Mouse (Mus musculus): ENCODE measurements at regions not wholly inside any gene's neighbourhood (a gene's known extent, or its start where the extent isn't known, plus 50 kb on each side); places are given as distances from the start of the nearest gene placed in this dataset.
A peak's percentile ranks its signal among the peaks of the same experiment; 100 is the strongest.

DNA sequence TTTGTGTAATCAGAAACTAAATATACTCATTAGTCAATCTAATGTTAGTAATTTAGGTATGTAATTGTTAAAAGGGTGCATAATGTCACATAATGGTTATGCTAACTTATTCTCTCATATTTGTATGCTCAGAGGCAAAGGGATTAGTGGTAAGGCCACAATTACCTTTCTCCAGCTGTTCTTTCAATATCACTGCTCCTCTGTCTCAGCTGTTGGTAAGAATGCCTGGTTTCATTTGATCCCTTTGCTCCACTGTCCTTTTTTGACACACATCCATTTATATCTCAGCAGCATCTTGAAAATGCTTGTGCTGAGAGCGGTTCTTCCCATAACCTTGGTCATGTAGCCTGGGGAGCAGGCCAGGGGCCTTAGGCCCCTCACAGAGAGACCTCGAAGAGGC is 294.9 kb upstream of the Tbx18 start:
- WGBS, result 57% methylated on average over 2 of the region's 2 CpGs
- Histone ChIP-seq H3K9me3 (no peaks in the 10 kb centered on the region), H3K27me3 (replicated peaks) (no peaks in the 10 kb centered on the region), H3K9ac (no peak overlapping the region), H3K4me3 (no peak overlapping the region), H3K27ac (replicated peaks) (no peak overlapping the region), H3K4me2 (no peak overlapping the region), H3K36me3 (no peaks in the 10 kb centered on the region), H3K4me1 (no peaks in the 10 kb centered on the region)
- ATAC-seq (ENCODE audit: extremely low read depth, insufficient number of reproducible peaks, low FRiP score, low TSS enrichment), result no peak

DNA sequence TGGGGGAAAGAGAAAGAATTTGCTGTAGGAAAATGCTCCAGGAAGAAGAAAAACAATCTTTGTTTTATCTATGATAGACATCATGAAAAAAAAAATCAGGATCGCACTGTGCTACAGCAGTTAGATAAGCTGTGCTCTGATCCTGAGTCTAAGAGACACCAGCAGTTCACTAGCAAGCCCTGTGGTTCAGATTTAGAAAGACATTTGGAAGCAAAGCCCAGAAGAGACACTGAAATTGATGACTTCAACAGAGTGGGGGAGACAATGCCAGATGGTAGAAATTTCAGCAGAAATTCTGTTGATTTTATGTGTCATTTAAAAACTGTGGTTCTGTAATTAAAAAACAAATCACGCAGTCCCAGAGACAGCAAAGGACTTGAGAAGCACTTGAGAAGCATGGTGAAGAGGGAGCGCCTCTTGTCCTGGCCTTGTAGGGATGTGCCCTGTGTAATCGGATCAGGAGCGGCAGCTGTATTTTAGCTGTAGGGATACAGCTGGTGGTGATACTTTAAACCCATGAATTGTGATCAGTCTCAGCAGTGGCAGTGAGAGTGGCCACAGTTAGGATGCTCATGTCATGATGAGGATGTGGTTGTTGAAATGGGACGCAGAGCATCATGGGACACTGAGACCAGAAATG is 296.4 kb upstream of the Nt5e start:
- ATAC-seq (ENCODE audit: extremely low read depth, insufficient number of reproducible peaks, low FRiP score, low TSS enrichment), result no peak
- H3K4me1 ChIP-seq, result no peaks in the 10 kb centered on the region
- H3K4me3 ChIP-seq, result no peak overlapping the region
- no peak overlapping the region for H3K27ac ChIP-seq (replicated peaks)
- H3K27me3 ChIP-seq (replicated peaks), result no peaks in the 10 kb centered on the region
- no peaks in the 10 kb centered on the region for H3K9me3 ChIP-seq
- no peak overlapping the region for H3K9ac ChIP-seq
- WGBS, result 72% methylated on average over 6 of the region's 6 CpGs
- H3K36me3 ChIP-seq, result no peaks in the 10 kb centered on the region
- no peak overlapping the region for H3K4me2 ChIP-seq

DNA sequence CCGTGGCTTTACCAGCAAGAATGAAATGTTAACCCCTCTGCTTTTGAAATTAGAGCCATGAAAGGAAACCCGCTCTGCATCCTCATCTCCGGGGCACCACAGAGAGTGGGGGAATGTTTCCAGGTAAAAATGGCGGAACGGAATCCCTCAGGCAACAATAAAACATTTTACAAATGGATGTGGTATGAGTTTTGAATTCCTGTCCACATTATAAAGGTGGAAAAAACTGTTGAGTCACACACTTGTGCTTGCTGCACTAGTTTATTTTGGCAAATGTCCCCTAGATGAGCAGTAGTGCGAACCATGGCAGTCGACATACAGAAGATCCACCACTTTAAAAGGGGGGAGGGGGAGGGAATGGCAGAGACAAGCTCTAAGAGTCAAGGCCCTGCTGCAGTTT is 289.4 kb upstream of the Nt5e start:
- 80% methylated on average over 7 of the region's 7 CpGs for WGBS

DNA sequence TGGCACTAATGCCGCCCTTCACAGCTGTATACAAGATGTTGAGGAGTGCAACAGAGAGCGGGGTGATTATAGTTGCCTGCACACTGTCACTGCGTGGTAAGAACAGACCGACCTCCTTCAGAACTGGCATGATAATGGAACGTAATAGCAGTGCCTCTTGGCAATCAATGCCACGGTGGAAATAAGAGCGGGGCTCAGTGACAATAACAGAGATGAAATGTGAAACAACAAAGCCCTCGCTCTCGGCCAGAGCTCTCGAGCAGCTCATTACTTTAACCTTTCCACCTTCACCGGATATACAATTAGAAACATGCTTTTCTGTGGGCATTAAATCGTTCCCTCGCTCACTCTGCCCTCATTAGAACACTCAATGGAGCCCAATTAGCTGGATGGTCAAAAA is 277.7 kb upstream of the Nt5e start:
- ATAC-seq (ENCODE audit: extremely low read depth, insufficient number of reproducible peaks, low FRiP score, low TSS enrichment), result no peak
- no peak overlapping the region for H3K9ac ChIP-seq

More for the DNA sequence above, 289.4 kb upstream of the Nt5e start:
- H3K9me3 ChIP-seq, result no peaks in the 10 kb centered on the region
- no peak overlapping the region for H3K9ac ChIP-seq
- H3K27ac ChIP-seq (replicated peaks), result no peak overlapping the region
- no peak for ATAC-seq (ENCODE audit: extremely low read depth, insufficient number of reproducible peaks, low FRiP score, low TSS enrichment)
- no peak overlapping the region for H3K4me2 ChIP-seq
- no peak overlapping the region for H3K4me3 ChIP-seq
- H3K36me3 ChIP-seq, result no peaks in the 10 kb centered on the region
- H3K4me1 ChIP-seq, result no peaks in the 10 kb centered on the region
- H3K27me3 ChIP-seq (replicated peaks), result no peaks in the 10 kb centered on the region

DNA sequence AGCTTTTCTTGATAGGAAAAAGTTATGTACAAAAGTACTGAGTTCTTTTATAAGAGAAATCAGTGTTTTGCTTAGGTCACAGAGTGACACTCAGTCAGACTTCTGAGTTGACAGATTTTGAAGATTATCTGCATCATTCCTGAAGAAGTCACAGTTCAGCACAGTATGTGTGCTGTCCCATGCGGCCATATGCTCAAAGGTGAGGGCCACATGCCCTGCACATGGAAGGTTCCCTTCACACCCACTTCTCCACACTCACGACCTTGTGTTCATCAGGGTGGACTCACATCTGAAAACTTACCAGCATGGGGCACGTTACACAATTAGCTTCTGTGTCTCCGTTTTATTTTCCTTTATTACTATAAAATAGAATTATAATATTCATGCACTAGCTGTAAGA is 277.2 kb upstream of the Nt5e start:
- WGBS, result 73% methylated on average over 4 of the region's 4 CpGs
- no peaks in the 10 kb centered on the region for H3K9me3 ChIP-seq
- no peaks in the 10 kb centered on the region for H3K27me3 ChIP-seq (replicated peaks)
- H3K4me1 ChIP-seq, result no peaks in the 10 kb centered on the region
- no peak overlapping the region for H3K9ac ChIP-seq
- H3K4me3 ChIP-seq, result no peak overlapping the region
- H3K27ac ChIP-seq (replicated peaks), result no peak overlapping the region
- no peaks in the 10 kb centered on the region for H3K36me3 ChIP-seq
- ATAC-seq (ENCODE audit: extremely low read depth, insufficient number of reproducible peaks, low FRiP score, low TSS enrichment), result no peak
- H3K4me2 ChIP-seq, result no peak overlapping the region

More for the DNA sequence above, 277.7 kb upstream of the Nt5e start:
- H3K4me3 ChIP-seq, result no peak overlapping the region
- no peaks in the 10 kb centered on the region for H3K36me3 ChIP-seq
- H3K27me3 ChIP-seq (replicated peaks), result no peaks in the 10 kb centered on the region
- no peak overlapping the region for H3K4me2 ChIP-seq
- 73% methylated on average over 13 of the region's 13 CpGs for WGBS
- H3K9me3 ChIP-seq, result no peaks in the 10 kb centered on the region
- no peak overlapping the region for H3K27ac ChIP-seq (replicated peaks)
- H3K4me1 ChIP-seq, result no peaks in the 10 kb centered on the region

DNA sequence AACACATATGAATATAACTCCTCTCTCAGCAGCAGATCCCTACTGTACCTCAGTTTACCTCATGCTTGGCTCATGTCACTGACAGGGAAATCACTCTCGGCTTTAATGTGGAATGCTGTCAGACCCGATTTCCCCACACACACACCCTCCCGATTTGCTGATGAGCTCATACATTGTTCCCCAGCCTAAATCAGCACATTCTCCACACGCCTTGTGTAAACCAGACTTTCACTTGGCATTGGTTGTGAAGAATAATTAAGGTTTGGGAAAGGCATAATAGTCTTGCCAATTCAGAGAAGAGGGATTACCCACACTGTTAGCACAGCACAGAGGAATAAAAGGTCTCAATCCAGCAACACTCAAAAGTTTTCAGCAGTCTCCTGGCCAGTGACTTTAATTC is 268.4 kb upstream of the Nt5e start:
- Histone ChIP-seq H3K27ac (replicated peaks) (no peak overlapping the region), H3K36me3 (no peaks in the 10 kb centered on the region), H3K9me3 (no peaks in the 10 kb centered on the region), H3K9ac (no peak overlapping the region), H3K4me2 (no peak overlapping the region), H3K27me3 (replicated peaks) (peaks cover 30% of the 10 kb centered on the region), H3K4me3 (no peak overlapping the region), H3K4me1 (peaks cover 6% of the 10 kb centered on the region; the same call in 1 of the 2 replicates)
- no peak for ATAC-seq (ENCODE audit: extremely low read depth, insufficient number of reproducible peaks, low FRiP score, low TSS enrichment)
- WGBS, result 56% methylated on average over 4 of the region's 4 CpGs

DNA sequence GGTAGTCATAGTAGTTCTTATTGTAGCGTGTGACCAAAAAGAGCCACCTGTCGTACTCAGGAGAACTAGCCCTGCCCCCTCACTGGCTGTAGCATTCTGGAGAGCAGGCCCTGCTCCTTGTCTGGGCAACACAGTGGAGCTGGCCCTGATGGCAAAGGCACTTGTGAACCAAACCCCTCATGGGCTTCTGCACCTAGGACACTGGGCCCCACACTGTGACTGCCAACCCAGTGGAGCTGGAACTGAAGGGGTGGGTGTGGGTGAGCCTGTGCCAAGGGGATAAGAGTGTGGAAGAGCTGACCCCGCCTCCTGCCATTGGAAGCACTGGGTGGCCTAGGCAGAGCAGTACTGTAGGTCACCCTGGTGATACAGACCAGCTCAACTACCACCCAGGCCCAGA is 268.0 kb upstream of the Nt5e start:
- peak overlapping the region; percentile 48 for H3K27ac ChIP-seq (replicated peaks)
- ATAC-seq (ENCODE audit: extremely low read depth, insufficient number of reproducible peaks, low FRiP score, low TSS enrichment), result no peak
- no peak overlapping the region for H3K4me3 ChIP-seq
- 77% methylated on average over 3 of the region's 3 CpGs for WGBS
- no peak overlapping the region for H3K9ac ChIP-seq
- H3K36me3 ChIP-seq, result no peaks in the 10 kb centered on the region
- no peak overlapping the region for H3K4me2 ChIP-seq
- peaks cover 8% of the 10 kb centered on the region for H3K4me1 ChIP-seq
- H3K27me3 ChIP-seq (replicated peaks), result peaks cover 32% of the 10 kb centered on the region
- H3K9me3 ChIP-seq, result no peaks in the 10 kb centered on the region

DNA sequence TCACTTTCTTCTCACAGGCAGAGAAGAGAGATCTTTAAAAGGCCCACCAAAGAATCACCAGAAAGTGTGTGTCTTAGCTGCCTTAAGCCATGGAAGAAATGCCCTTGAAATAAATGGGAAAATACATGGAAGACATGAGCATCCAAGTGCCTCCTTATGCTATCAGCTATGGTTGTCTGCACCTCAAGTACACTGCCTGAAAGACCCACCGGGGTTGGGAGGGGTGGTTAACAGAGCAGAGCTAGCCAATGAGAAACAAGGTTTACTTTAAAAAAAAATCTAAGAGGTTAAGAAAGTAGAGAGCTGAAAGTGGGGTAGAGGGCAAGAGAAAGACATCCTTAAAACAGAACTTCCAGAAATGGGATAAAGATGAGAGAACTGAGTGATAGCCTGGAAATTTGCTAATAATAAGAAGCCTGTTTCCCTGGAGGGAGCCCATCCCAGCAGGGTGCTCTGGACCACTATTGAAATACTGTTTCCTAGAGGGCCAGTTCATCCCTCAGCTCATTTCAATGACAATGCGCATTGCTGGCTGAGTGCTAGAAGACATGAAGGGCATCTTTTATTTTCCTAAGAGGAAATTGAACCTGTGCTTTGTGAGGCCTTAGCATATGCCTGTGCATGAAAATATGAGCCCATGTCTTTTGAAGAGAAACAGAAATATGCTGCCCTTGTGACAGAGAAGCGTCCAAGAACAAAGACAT is 262.9 kb upstream of the Nt5e start:
- WGBS, result 46% methylated on average over 3 of the region's 3 CpGs
- H3K4me1 ChIP-seq, result peaks cover 11% of the 10 kb centered on the region
- H3K4me2 ChIP-seq, result no peak overlapping the region
- no peak for ATAC-seq (ENCODE audit: extremely low read depth, insufficient number of reproducible peaks, low FRiP score, low TSS enrichment)
- H3K27me3 ChIP-seq (replicated peaks), result peaks cover 44% of the 10 kb centered on the region
- H3K36me3 ChIP-seq, result no peaks in the 10 kb centered on the region
- no peak overlapping the region for H3K4me3 ChIP-seq
- H3K27ac ChIP-seq (replicated peaks), result no peak overlapping the region
- H3K9me3 ChIP-seq, result no peaks in the 10 kb centered on the region
- no peak overlapping the region for H3K9ac ChIP-seq

DNA sequence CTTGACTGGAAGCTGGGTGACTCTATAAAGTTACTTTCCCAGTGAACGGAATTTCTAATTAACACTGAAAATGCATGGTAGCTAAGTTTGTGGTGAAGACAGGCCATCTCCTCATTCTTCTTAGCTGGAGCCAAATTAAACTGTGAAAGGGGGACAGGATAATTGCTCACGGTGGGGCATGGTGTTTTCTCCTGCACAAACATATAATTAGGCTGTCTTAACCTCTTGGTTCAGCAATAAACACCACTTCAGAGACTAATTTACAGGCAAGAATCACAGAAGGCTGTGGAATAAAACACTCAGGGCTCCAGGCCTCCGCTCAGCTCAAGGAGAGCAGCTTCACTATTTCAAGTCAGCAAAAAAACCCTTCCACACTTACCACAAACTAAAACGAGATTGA is 261.9 kb upstream of the Nt5e start:
- Histone ChIP-seq H3K9ac (no peak overlapping the region), H3K9me3 (no peaks in the 10 kb centered on the region), H3K4me1 (peaks cover 8% of the 10 kb centered on the region), H3K4me3 (no peak overlapping the region), H3K4me2 (no peak overlapping the region), H3K27me3 (replicated peaks) (peaks cover 47% of the 10 kb centered on the region), H3K27ac (replicated peaks) (no peak overlapping the region), H3K36me3 (no peaks in the 10 kb centered on the region)
- no peak for ATAC-seq (ENCODE audit: extremely low read depth, insufficient number of reproducible peaks, low FRiP score, low TSS enrichment)
- WGBS, result 68% methylated on average over 4 of the region's 4 CpGs

DNA sequence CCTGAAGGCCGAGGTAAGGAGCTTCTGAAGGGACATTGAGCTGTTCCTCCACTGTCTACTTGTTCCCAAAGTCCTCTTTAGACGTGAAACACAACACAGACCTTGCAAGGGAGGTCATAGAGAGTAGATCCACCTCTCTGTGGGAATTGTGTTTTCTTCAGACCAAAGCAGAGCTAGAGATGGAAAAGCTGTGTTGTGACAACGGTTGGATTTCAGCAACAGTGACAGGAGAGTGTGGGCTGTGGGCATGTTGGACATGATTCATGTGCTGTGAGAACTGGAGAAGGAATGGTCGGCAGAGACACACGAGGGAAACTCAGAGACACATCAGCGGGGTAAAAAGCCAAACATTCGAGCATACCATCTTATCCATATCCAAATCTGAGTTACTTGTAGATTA is 261.2 kb upstream of the Nt5e start:
- no peak for ATAC-seq (ENCODE audit: extremely low read depth, insufficient number of reproducible peaks, low FRiP score, low TSS enrichment)

DNA sequence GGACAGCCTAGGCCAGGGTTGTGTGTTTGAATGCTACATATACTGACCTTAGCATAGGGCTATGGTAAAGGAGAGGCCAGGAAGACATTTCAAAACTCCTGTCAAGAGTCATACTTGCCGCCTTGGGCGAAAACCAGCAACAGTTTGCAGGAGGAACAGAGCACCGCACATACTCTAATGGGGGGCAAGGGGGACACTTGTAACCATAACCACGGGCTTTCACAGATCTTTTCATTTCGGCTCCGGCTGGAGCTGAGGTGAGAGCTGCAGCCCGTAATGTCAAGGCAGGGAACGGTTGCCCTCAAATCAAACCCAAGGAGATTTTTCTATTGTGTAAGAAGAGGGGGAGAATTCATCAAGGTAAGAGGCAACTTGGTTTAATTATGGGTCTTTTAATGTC is 258.7 kb upstream of the Nt5e start:
- WGBS, result 80% methylated on average over 8 of the region's 8 CpGs
- Histone ChIP-seq H3K4me1 (peaks cover 8% of the 10 kb centered on the region), H3K9ac (no peak overlapping the region), H3K36me3 (no peaks in the 10 kb centered on the region), H3K4me2 (no peak overlapping the region), H3K9me3 (no peaks in the 10 kb centered on the region), H3K27me3 (replicated peaks) (peaks cover 57% of the 10 kb centered on the region), H3K4me3 (no peak overlapping the region), H3K27ac (replicated peaks) (0 out of 2 replicates have a peak overlapping the region, but pooled peaks have one; percentile 3)
- no peak for ATAC-seq (ENCODE audit: extremely low read depth, insufficient number of reproducible peaks, low FRiP score, low TSS enrichment)

More for the DNA sequence above, 261.2 kb upstream of the Nt5e start:
- peaks cover 51% of the 10 kb centered on the region for H3K27me3 ChIP-seq (replicated peaks)
- no peaks in the 10 kb centered on the region for H3K9me3 ChIP-seq
- no peak overlapping the region for H3K9ac ChIP-seq
- 65% methylated on average over 7 of the region's 7 CpGs for WGBS
- H3K36me3 ChIP-seq, result no peaks in the 10 kb centered on the region
- peaks cover 8% of the 10 kb centered on the region for H3K4me1 ChIP-seq
- H3K4me2 ChIP-seq, result no peak overlapping the region
- no peak overlapping the region for H3K4me3 ChIP-seq
- H3K27ac ChIP-seq (replicated peaks), result no peak overlapping the region

DNA sequence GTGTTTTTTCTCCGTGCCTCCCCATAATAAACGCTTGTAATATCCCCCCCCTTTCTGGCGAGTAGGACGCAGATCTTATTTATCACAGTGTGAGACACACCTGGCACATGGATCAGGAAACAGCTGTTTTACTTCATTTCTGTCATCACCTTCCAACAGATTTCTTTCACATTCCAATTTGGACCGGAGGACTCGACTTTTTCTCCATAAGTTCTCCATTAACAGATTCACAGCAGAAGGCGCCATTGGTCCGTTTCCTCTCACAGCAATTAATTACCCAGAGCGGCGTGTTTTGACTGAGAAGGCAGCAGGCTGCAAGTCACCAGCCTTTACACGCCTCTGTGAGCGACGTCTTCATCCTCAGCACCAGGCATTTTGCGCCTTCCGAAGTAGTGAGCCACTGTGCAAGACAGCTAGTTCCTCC is 258.1 kb upstream of the Nt5e start:
- Histone ChIP-seq H3K4me1 (peaks cover 7% of the 10 kb centered on the region), H3K4me2 (no peak overlapping the region; the same call in 1 of the 2 replicates), H3K9me3 (no peaks in the 10 kb centered on the region), H3K9ac (no peak overlapping the region), H3K36me3 (no peaks in the 10 kb centered on the region), H3K27me3 (replicated peaks) (peaks cover 53% of the 10 kb centered on the region), H3K4me3 (no peak overlapping the region), H3K27ac (replicated peaks) (no peak overlapping the region)
- ATAC-seq (ENCODE audit: extremely low read depth, insufficient number of reproducible peaks, low FRiP score, low TSS enrichment), result no peak
- 56% methylated on average over 15 of the region's 15 CpGs for WGBS

All from heart, embryonic 13.5 days (tissue).